Mouse (Mus musculus) small intestine, adult 2 months (tissue): ENCODE results near the gene Plpp4.

Source experiments
- CTCF ChIP-seq: fragments of 200-500 bp; IDR thresholded peaks from 2 replicates; pipeline ENCODE4 v1.5.1; 2012; ENCODE audit warnings: low read depth, mild to moderate bottlenecking, control low read depth, inconsistent platforms, low read length, moderate library complexity, mixed read lengths; ENCODE audit not compliant: insufficient replicate concordance, insufficient read length; ENCODE audit errors: extremely low read depth
- POLR2A ChIP-seq: fragments of 200-500 bp; IDR thresholded peaks from 2 replicates; pipeline ENCODE4 v1.6.1; 2012; ENCODE audit warnings: low read depth, mild to moderate bottlenecking, control low read depth, inconsistent platforms, low read length, moderate library complexity

- TF ChIP-seq POLR2A = no peak
- no peak for TF ChIP-seq CTCF
Measured at GRCm38 (mm10) chr7:129421181-129421580, 164.3 kb downstream of the Plpp4 start.
